Mouse (Mus musculus): ENCODE measurements around the gene Nrxn1. TPM values are rescaled to one million over a fixed set of nuclear protein-coding genes. Genes with fewer than 3 reads are reported as not detected.

The Nrxn1 gene
- total RNA-seq, 2 experiments from 2014 or later, result 571 to 623 TPM

DNA sequence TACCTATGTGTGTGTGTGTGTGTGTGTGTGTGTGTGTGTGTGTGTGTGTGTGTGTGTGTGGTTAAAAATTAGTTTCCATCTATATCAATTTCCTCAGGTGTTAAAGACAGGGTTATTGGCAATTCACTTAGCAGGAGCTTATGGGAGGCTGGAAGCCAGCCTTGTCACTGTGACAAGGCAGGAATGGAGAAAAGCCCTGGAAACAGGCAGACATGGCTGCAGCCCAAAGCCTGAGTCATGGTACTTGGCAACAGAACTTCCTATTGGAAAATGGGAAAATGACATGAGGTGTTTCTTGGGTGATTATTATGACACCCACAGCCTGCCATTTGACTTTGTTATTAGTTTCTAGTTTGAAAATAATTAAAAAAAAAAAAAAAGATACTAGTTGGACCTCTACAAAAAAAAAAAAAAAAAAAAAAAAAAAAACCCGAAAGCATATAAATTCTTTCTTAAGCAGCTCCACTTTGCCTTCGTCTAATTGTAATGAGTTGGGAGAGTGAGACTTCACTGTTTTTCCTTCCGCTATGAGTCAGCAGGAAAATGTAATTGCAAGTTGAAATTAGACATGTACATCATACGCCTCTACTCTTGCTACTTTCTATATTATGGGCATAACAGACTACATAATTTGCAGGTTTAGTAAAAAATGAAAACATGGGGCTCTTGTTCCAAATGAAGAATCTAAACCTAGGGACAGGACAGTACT lies 486.0 kb downstream of the Nrxn1 start:
- intact Hi-C loops (cut with DNase I), result no loop called here

GRCm38 (mm10) chr17:90599570-90600524 lies 493.0 kb downstream of the Nrxn1 start:
- intact Hi-C loops (cut with DNase I), result no loop called here
- no peak for DNase-seq (ENCODE audit: low spot score in 2 of 2)

More for the DNA sequence above, 486.0 kb downstream of the Nrxn1 start:
- DNase-seq (ENCODE audit: low spot score in 2 of 2), result peak; percentile 53 to 68

- DNase-seq (ENCODE audit: low spot score in 2 of 2), result no peak
- intact Hi-C loops (cut with DNase I), result no loop called here
Observed at GRCm38 (mm10) chr17:90594798-90595533, 497.9 kb downstream of the Nrxn1 start.

- intact Hi-C loops (cut with DNase I), result loop anchor here (5.0 to 10.0 kb wide), 3 partner anchors 932 to 1935 kb away; no protein-coding TSS in a partner anchor
- DNase-seq (ENCODE audit: low spot score in 2 of 2), result no peak
Observed at GRCm38 (mm10) chr17:90586891-90587290, 506.0 kb downstream of the Nrxn1 start.

DNA sequence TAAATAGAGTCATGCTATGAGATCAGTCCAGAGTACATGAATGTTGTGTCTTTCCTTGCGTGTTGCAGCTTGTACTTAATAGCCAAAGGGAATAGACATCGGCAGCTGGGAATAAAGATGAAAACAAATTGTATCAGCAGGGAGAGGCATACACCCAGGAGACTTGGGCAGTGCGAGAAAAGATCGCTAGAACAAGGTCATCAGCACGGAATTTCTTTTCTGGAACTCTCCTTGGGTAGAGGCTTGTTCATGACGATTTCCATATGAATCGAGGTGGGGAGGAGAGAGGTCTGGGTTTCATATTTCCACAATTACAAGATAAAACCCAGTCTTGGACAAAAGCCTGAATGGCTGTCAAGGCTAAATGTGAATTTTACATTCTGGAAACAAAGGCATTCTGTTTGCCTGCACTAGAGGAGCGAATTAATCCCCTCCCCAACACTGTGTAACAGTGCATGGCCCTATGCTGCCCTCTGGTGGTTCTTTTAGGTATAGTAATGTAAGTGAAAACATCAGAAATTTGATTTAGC lies 508.1 kb downstream of the Nrxn1 start:
- intact Hi-C loops (cut with DNase I), result loop anchor here (5.0 to 10.0 kb wide), 4 partner anchors 77 to 1932 kb away; no protein-coding TSS in a partner anchor
- DNase-seq (ENCODE audit: low spot score in 2 of 2), result peak in 1 of 2 experiments; percentile 37

- intact Hi-C loops (cut with DNase I), result loop anchor here (5.0 to 10.0 kb wide), 3 partner anchors 77 to 1629 kb away; no protein-coding TSS in a partner anchor
- no peak for DNase-seq (ENCODE audit: low spot score in 2 of 2)
Observed at GRCm38 (mm10) chr17:90583826-90584534, 508.9 kb downstream of the Nrxn1 start.

DNA sequence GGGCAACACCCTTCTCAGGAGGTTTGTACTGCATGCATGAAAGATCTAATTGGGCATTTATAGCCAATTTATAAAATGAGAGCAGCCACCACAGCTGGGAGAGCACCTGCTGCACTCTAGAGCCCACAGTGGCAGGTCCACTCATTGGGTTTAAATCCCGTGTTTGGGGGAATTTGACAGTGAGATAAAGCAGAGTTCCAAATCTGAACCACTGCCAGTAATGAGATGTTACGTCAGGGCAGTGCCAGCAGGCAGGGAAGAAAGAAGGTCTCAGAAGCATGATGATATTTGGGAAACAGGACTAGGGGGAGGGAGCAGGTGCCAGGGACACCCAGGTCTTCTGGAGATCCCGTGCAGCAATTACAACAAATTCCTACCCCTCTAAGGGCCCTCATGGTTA lies 509.7 kb downstream of the Nrxn1 start:
- intact Hi-C loops (cut with DNase I), result loop anchor here (5.0 to 10.0 kb wide), 3 partner anchors 76 to 1628 kb away; no protein-coding TSS in a partner anchor
- DNase-seq (ENCODE audit: low spot score in 2 of 2), result no peak

GRCm38 (mm10) chr17:90569877-90570276 lies 523.0 kb downstream of the Nrxn1 start:
- no peak for DNase-seq (ENCODE audit: low spot score in 2 of 2)

DNA sequence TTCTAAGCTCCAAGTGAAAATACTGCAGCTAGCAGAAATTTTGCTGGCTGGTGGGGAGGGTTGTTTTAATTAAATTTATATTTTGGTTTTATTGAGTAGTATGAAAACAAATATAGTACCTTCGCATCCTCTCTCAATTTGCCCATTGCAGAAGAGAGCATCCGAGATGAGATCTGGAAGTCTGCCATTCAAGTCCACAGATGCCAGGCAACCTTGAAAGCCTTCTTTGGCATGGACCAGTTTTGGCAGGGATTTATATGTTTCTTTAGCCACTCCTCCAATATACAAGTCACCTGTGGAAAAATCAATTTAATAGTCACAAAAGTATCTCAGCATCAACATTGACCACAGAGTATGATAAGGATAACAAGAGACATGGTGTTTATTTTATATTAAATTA lies 527.7 kb downstream of the Nrxn1 start:
- DNase-seq (ENCODE audit: low spot score in 2 of 2), result no peak
- intact Hi-C loops (cut with DNase I), result no loop called here

More at GRCm38 (mm10) chr17:90569877-90570276, 523.0 kb downstream of the Nrxn1 start:
- intact Hi-C loops (cut with DNase I), result no loop called here

DNA sequence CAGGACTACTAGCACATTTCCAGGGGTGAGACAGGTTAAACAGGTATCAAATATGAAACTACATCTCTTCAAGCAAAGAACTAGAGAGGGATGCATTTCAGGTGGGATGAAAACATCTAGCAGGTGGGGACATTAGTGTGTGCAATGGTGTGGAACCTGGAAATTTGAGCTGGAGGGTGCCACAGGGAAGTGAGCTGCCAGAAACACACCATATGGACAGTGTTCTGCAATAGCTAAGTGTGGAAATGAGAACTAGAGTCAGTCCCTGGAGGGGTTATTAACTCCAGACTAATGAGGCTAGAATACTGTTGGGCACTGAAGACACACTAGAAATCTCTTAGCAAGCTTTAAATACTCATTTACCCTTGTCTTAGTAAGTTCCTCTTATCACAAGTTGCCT lies 536.5 kb downstream of the Nrxn1 start:
- intact Hi-C loops (cut with DNase I), result no loop called here

GRCm38 (mm10) chr17:90550415-90550814 lies 542.5 kb downstream of the Nrxn1 start:
- DNase-seq (ENCODE audit: low spot score in 2 of 2), result no peak
- intact Hi-C loops (cut with DNase I), result no loop called here

More for the DNA sequence above, 536.5 kb downstream of the Nrxn1 start:
- DNase-seq (ENCODE audit: low spot score in 2 of 2), result no peak

GRCm38 (mm10) chr17:90546806-90547205 lies 546.1 kb downstream of the Nrxn1 start:
- intact Hi-C loops (cut with DNase I), result no loop called here
- no peak for DNase-seq (ENCODE audit: low spot score in 2 of 2)

DNA sequence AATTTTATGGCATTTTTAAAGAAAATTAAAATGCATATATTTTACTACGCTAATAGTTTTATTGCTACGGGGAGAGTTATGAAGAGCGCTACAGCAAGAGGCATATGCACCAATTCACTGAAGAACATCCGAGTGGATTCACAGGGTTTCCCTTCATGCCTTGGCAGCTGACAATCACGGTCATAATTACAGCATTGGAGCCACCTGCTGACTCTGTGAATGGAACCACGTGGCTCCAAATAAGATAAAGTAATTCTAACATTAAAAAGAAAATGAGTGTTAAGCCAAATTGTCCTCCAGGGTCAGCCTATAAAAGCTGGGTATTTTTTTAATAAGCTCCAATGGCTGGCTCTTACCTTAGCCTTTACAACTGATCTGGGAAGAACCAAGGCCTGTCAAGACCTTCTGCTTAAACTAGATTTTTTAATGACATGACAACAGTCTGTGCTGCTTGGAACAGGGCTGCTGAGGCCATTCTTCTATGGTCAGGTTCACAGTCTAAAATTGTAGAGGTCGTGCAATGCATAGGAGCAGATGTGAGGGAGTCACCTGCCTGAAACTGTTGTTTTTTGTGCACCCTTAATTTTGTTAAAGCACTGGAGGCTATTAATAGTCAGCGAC lies 548.1 kb downstream of the Nrxn1 start:
- intact Hi-C loops (cut with DNase I), result no loop called here
- DNase-seq (ENCODE audit: low spot score in 2 of 2), result no peak

GRCm38 (mm10) chr17:90543986-90544638 lies 548.8 kb downstream of the Nrxn1 start:
- intact Hi-C loops (cut with DNase I), result no loop called here
- no peak for DNase-seq (ENCODE audit: low spot score in 2 of 2)

DNA sequence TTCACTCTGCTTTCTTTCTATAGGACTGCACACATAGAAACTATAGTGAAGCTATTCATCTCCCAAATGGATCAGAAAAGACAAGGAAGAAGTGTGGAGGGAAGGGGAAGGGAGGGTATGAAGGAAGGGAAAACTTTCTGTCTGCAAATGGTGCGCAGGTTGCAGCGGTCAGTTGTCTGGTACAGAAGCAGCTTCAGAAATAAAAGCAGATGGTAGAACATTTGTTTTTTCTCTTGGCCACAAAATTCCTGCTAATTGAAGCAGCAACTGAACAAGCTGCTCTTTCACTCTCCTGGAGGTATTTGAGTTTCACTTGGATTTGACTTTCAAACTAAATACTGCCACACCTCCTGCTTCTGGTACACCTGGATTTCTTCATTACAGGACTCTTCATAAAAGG lies 561.4 kb downstream of the Nrxn1 start:
- no peak for DNase-seq (ENCODE audit: low spot score in 2 of 2)
- intact Hi-C loops (cut with DNase I), result no loop called here

- peak in 1 of 2 experiments; percentile 20 for DNase-seq (ENCODE audit: low spot score in 2 of 2)
- intact Hi-C loops (cut with DNase I), result loop anchor here (5.0 kb wide), 1 partner anchor 76 kb away; no protein-coding TSS in a partner anchor
Observed at GRCm38 (mm10) chr17:90506026-90506425, 586.8 kb downstream of the Nrxn1 start.

GRCm38 (mm10) chr17:90503999-90504398 lies 588.9 kb downstream of the Nrxn1 start:
- DNase-seq (ENCODE audit: low spot score in 2 of 2), result peak in 1 of 2 experiments; percentile 7
- intact Hi-C loops (cut with DNase I), result loop anchor here (5.0 kb wide), 1 partner anchor 1552 kb away; no protein-coding TSS in a partner anchor
